Mouse (Mus musculus): ENCODE results near the gene Actl11.

The Actl11 gene

DNA sequence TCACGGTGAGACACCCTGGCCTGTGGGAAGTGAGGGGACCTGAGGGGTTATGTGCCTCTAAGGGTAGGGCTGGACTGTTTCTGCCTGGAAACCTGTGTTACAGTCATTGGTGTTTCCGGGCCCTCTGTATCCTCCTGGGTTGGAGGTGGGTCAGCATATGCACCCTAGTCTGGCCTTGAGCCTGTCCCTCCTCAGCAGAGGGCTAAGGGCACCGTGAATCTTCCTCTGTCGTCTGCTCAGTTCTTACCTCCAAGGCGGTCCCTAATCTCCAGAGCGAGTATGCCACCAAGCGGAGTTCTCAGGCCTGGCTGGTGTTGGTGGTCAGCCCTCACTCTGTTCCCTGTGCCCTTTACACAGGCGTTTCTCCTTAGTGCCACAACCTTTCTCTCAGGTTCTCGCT lies 34.6 kb downstream of the Actl11 start:
- no peak for DNase-seq (ENCODE audit: low spot score)

DNA sequence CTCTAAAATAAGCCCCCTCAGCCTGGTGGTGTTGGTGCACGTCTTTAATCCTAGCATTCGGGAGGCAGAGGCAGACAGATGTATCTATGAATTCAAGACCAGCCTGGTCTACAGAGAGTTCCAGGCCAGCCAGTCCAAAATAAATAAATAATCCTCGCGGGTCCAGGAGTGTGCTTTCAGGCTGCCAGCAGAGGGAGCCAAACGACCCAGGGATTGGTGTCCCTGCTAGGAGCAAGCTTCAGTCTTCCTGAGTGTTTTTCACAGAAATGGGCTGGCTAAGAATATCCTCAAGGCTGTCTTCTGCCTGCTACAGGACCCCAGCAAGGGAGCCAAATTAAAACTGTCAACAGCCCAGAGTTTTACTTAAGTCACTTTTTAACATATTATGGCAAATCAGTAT lies 35.4 kb downstream of the Actl11 start:
- DNase-seq (ENCODE audit: low spot score), result no peak

DNA sequence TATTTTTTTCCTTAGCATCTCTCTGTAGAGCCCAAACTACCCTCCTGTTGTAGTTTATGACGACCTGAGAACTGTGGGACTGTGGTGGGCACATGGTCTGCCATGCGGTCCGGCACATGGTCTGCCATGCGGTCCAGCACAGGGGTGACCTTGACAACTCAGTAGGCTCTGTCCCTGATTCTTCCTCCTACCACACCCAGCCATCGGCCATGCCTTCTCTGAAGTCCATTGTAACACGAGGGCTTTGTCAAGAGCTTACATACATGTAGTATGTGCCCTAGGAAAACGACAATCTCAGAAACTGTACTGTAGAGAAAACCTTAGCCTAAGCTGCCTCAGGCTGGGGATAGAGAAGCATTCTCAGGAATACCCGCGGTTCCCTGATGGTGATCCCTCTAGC lies 36.4 kb downstream of the Actl11 start:
- DNase-seq (ENCODE audit: low spot score), result no peak

DNA sequence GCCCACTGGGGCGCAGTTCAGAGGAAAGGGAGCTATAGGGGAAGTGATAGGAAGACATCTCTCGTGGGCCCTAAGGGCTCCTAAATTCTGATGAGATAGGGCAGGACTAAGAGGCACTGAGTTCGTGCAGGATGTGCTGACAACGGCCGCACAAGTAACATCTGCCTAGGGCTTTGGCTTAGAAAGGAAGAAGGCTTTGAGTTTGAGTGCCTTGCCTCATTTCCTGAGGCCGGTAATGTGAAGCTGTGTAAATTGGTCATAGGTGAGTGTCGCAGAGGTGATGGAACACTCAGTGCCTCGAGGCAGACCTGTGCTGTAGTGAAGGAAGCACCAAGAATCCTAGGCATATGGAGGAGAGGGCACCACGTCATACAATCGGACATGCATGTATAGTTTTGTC lies 38.4 kb downstream of the Actl11 start:
- no peak for DNase-seq (ENCODE audit: low spot score)

DNA sequence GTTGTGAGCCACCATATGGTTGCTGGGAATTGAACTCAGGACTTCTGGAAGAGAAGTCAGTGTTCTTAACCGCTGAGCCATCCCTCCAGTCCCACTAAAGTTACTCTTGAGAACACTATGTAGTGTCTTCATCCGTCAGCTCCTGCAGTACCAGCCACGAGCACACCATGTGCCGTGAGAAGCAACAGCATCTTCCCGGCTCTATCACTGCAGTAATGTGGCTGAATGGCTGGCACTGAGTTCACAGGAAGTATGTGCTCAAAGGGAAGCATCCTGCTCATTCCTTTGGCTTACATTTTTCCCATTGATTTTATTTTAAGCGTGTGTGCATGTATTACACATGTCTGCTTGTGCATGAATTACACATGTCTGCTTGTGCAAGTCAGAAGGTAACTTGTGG lies 39.2 kb downstream of the Actl11 start:
- no peak for DNase-seq (ENCODE audit: low spot score)

DNA sequence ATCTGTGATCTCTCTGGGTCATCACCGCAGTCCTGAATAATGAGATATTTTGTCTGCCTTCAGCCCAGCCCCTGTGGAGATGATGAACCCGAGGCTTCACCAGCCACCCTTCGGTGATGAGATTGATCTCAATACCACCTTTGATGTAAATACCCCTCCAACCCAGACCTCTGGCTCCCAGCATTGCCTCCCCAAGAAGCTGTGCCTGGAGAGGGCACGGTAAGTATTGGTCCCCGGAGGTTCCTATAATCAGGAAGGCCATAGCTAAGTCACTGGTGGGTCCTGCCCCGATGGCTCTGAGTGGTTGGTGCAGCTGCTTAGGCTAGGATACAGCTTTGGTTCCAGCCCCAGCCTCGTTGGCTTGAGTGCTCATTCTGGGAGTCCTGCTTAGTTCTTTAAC lies 40.3 kb downstream of the Actl11 start:
- DNase-seq (ENCODE audit: low spot score), result no peak

DNA sequence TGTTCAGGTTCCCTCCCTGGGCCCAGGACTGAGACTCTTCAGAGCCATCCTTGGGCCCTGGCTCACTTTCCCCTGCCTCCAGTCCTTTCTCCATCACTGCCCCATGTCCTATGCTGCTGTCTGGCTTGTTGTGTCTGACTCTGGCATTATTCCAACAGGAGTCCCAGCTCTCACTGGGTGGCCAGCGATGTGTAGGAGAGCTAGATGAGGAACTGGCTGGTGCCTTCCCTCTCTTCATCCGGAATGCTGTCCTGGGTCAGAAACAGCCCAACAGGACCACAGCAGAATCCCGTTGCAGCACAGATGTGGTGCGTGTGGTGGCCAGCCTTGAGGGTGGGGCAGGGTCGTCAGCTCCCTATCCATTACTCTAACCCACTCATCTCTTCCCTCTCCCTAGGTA lies 42.0 kb downstream of the Actl11 start:
- no peak for DNase-seq (ENCODE audit: low spot score)

DNA sequence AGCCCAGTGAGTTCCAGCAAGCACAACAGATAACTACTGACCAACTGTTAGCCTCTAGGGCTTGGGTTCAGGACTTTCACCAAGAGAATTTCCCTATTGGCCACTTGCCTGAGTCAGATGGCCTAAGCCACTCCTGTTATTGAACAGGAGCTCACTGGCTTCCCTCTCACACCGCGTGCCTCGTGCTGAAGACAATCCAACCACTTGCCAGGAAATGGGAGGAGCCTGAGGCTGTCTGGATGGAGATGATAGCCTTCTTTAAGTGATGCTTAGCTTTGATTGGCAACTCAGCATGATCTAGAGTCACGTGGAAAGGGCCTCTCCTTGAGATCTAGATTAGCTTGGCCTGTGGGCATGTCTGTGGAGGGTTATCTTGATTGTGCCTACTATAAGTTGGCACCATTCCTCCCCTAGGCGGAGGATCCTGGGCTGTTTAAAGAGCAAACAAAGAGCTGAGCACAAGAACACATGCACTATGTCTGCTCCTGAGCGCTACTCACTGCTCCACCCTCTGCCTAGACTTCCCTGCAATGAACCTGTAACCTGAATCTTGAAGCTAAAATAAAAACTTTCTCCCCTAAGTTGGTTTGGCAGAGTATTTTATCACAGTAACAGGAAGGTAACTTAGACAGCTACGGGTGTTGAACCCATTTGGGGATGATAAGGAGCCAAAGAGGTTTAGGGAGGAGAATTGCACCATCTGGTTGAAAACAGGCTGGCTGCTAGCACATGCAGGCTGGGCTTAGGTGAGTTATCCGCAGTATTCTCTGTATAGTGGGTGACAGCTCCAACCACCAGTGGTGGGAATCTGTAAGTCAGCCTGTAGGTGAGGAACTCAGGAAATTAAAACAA lies 43.6 kb downstream of the Actl11 start:
- DNase-seq (ENCODE audit: low spot score), result no peak

DNA sequence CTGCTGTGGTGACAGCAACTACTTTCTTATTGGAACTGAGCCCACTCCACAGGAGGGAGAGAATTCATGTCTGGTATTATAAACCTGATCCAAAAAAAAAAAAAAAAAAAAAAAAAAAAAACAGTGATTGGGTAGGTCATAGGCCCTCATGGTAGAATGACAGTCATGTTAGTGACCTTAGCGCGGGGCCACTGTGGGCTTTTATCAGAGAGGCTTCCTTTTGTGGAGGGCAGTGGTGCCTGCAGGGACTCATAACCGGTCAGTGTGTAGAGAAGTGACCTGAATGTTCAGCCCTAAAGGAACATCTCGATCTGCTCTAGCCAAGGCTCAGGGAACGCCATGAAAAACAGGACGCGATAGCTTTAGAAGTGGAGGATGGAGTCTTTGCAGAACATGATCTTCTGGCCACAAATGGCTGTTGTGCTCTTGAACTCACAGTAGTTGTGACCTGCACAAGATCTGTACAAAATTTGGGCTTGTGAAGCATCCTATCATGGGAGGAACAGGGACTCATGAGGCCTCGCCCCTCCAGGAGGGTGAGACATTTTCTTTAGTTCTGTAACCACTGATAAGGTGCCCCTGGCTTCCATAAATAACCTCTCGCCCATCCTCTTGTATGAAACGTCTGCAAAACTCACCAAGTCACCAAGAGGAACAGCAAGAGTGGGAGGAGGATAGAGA lies 46.4 kb downstream of the Actl11 start:
- DNase-seq (ENCODE audit: low spot score), result no peak

DNA sequence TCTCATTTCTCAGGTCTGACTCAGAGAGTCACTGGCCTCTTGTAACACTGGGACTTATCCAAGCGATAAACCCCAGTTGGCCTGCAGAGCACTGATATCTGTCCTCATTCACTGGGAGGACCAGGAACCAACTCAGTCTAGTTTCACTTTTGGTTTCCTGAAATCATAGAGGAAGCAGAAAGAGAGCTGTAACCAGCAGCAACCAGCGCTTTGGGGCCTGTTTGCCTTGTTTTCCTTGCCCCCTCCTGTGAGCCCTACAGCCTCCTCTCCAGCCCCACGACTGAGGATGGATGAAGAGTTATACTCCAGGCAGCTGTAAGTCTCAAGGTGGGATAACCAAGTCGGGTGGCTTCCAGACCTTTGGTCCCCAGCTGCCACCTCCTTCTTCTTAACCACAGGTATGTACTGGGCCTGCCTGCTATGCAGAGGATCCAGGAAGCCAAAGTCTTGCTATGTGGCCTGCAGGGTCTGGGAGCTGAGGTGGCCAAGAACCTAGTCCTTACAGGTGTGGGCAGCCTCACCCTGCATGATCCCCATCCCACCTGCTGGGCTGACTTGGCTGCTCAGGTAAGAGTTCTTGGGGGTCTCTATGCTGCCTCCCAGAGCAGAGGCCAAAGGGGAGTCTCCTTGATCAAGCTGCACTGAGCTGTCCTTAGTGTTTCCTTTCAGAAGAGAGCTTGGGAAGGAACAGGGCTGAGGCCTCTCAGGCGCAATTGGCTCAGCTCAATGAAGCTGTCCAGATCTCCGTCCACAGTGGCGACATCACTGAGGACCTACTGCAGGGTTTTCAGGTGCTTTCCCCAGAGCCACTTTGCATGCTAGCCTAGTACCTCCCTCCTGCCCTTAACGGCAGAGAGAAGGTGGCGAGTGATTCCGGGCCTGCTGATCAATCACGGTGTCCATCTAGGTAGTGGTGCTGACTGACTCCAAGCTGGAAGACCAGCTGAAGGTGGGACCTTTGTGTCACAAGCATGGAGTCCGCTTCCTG lies 47.4 kb downstream of the Actl11 start, which contains the start of gene Uba7:
Uba7 (plus strand) TSS at position 107 of the 988 bp plus-strand sequence.
- DNase-seq (ENCODE audit: low spot score), result no peak

DNA sequence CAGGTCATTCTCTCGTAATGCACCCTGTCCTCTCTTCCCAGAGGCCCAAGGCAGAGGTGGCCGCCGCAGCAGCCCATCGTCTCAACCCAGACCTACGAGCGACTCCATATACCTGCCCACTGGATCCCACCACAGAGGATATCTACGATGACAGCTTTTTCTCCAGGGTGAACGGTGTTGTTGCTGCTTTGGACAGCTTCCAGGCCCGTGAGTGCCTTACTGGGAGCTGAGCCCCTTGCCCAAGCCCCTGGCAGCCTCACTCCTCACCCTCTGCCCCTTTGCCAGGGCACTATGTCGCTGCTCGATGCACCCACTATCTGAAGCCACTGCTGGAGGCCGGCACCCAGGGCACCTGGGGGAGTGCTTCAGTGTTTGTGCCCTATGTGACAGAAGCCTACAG lies 50.5 kb downstream of the Actl11 start:
- DNase-seq (ENCODE audit: low spot score), result no peak

Measured in testis, postnatal 14 days (tissue).